Mouse (Mus musculus) ES-E14 (cell line): ENCODE results near the gene Syngr1. TPM values are rescaled to one million over a fixed set of nuclear protein-coding genes. Genes with fewer than 3 reads are reported as not detected.
A peak's percentile ranks its signal among the peaks of the same experiment; 100 is the strongest.

ENCODE experiments used
- DNase-seq: peaks from one replicate; pipeline ENCODE4 v3.0.0-alpha.2; 2013; ENCODE audit warnings: low read depth, low spot score
- H3K27ac ChIP-seq: 2 replicates; pipeline ENCODE4 v1.5.1; 2012; ENCODE audit warnings: low read depth, mild to moderate bottlenecking, low read length, moderate library complexity, mixed read lengths; ENCODE audit not compliant: poor library complexity, insufficient read depth, severe bottlenecking
- H3K36me3 ChIP-seq: 2 replicates; pipeline ENCODE4 v1.6.1; 2012; ENCODE audit warnings: mild to moderate bottlenecking, low read length, moderate library complexity, mixed read lengths; ENCODE audit not compliant: control insufficient read depth, poor library complexity, insufficient read depth, severe bottlenecking
- H3K4me1 ChIP-seq, 2 experiments: fragments of 150-350 bp in 1 of 2; sonication (generic) in 1 of 2; 2 replicates each; pipeline ENCODE4 v1.6.1; 2012; ENCODE audit warnings: low read length in 2 of 2, mild to moderate bottlenecking in 1 of 2, mixed read lengths in 1 of 2; ENCODE audit not compliant: control insufficient read depth in 2 of 2, insufficient read depth in 2 of 2, poor library complexity in 1 of 2
- H3K4me3 ChIP-seq, 2 experiments: fragments of 150-350 bp in 1 of 2; sonication (generic) in 1 of 2; 2 replicates each; pipeline ENCODE4 v1.5.1; 2012; ENCODE audit warnings: low read length in 2 of 2, low read depth in 1 of 2, mild to moderate bottlenecking in 1 of 2, mixed read lengths in 1 of 2; ENCODE audit not compliant: insufficient read depth in 1 of 2, poor library complexity in 1 of 2, severe bottlenecking in 1 of 2
- H3K9ac ChIP-seq: 2 replicates; pipeline ENCODE4 v1.6.1; 2012; ENCODE audit warnings: low read depth, mild to moderate bottlenecking, low read length, mixed read lengths; ENCODE audit not compliant: poor library complexity, insufficient read depth, severe bottlenecking
- H3K9me3 ChIP-seq: fragments of 150-350 bp; sonication (generic); 2 replicates; pipeline ENCODE4 v1.6.1; 2012; ENCODE audit warnings: low read depth, mild to moderate bottlenecking, low read length; ENCODE audit not compliant: control insufficient read depth, insufficient read depth
- CHD2 ChIP-seq: IDR thresholded peaks from 2 replicates; pipeline ENCODE4 v1.6.1; 2014; ENCODE audit warnings: mild to moderate bottlenecking, low read depth, low read length, inconsistent platforms
- HCFC1 ChIP-seq: IDR thresholded peaks from 2 replicates; pipeline ENCODE4 v1.6.1; 2012; ENCODE audit warnings: low read length, inconsistent platforms, borderline replicate concordance; ENCODE audit not compliant: insufficient read depth
- MAFK ChIP-seq: IDR thresholded peaks from 2 replicates; pipeline ENCODE4 v1.6.1; 2014; ENCODE audit warnings: mild to moderate bottlenecking, low read depth, low read length, inconsistent platforms; ENCODE audit not compliant: insufficient read depth
- ZC3H11A ChIP-seq: IDR thresholded peaks from 2 replicates; pipeline ENCODE4 v1.6.1; 2012; ENCODE audit warnings: low read depth, mild to moderate bottlenecking, inconsistent platforms, low read length, borderline replicate concordance
- ZNF384 ChIP-seq: IDR thresholded peaks from 2 replicates; pipeline ENCODE4 v1.6.1; 2012; ENCODE audit warnings: low read depth, low read length, inconsistent platforms
- in situ Hi-C, 2 experiments: fragments of 600-800 bp; cut with MboI; formaldehyde crosslinking; loops; one replicate each; pipeline ENCODE4 v1.15.1; 2025; ENCODE audit warnings: low sequenced_read_pairs in 2 of 2, inconsistent platforms in 1 of 2; ENCODE audit not compliant: unreplicated experiment in 2 of 2
- total RNA-seq: library from RNA; depleted of rRNA; stranded (reverse); fragments of 300-350 nt; gene quantifications from 2 replicates; pipeline ENCODE4 v1.2.3, GENCODE M21; 2012

Syngr1 gene
- total RNA-seq, 1 experiment = 78.8 TPM

GRCm38 (mm10) chr15:80064965-80065364, 26.2 kb upstream of the Syngr1 start:
- DNase-seq = no peak
- in situ Hi-C loops = loop anchor here in 1 of 2 experiments (10.0 to 25.0 kb wide), 2 partner anchors 120 to 303 kb away; no protein-coding TSS in a partner anchor
- H3K9ac ChIP-seq = no peak overlapping the region
- H3K4me3 ChIP-seq = peak overlapping the region in 1 of 2 experiments; percentile 10; a peak in 1 of 4 replicates
- H3K9me3 ChIP-seq = no peaks in the 10 kb centered on the region
- TF ChIP-seq MAFK (no peak), ZNF384 (no peak), HCFC1 (no peak), ZC3H11A (no peak), CHD2 (no peak)
- no peaks in the 10 kb centered on the region for H3K36me3 ChIP-seq
- peaks cover 2 to 16% of the 10 kb centered on the region in 2 experiments; a peak in 2 of 4 replicates for H3K4me1 ChIP-seq
- H3K27ac ChIP-seq = no peak overlapping the region

GRCm38 (mm10) chr15:80065414-80065813, 25.7 kb upstream of the Syngr1 start:
- Histone ChIP-seq H3K27ac (no peak overlapping the region), H3K36me3 (no peaks in the 10 kb centered on the region), H3K4me1 (peaks cover 2 to 18% of the 10 kb centered on the region in 2 experiments; a peak in 2 of 4 replicates), H3K9ac (no peak overlapping the region), H3K4me3 (peak overlapping the region in 1 of 2 experiments; percentile 10; a peak in 1 of 4 replicates), H3K9me3 (no peaks in the 10 kb centered on the region)
- in situ Hi-C loops = loop anchor here in 1 of 2 experiments (10.0 to 25.0 kb wide), 2 partner anchors 121 to 303 kb away; no protein-coding TSS in a partner anchor
- DNase-seq = no peak
- TF ChIP-seq ZNF384 = no peak
- TF ChIP-seq ZC3H11A = peak; percentile 84

GRCm38 (mm10) chr15:80066538-80066937, 24.6 kb upstream of the Syngr1 start:
- TF ChIP-seq ZC3H11A (peak; percentile 35; the same call in 1 of the 2 replicates), MAFK (no peak), HCFC1 (no peak)
- no peak for DNase-seq
- H3K9me3 ChIP-seq = no peaks in the 10 kb centered on the region
- H3K4me3 ChIP-seq = no peak overlapping the region
- H3K36me3 ChIP-seq = no peaks in the 10 kb centered on the region
- in situ Hi-C loops = loop anchor here in 1 of 2 experiments (10.0 to 25.0 kb wide), 2 partner anchors 122 to 304 kb away; no protein-coding TSS in a partner anchor
- no peak overlapping the region for H3K27ac ChIP-seq
- no peak overlapping the region for H3K9ac ChIP-seq
- peaks cover 2 to 17% of the 10 kb centered on the region in 2 experiments; a peak in 2 of 4 replicates for H3K4me1 ChIP-seq

- in situ Hi-C loops = loop anchor here in 1 of 2 experiments (10.0 to 25.0 kb wide), 2 partner anchors 124 to 307 kb away; no protein-coding TSS in a partner anchor
- Histone ChIP-seq H3K9ac (no peak overlapping the region), H3K36me3 (no peaks in the 10 kb centered on the region), H3K27ac (no peak overlapping the region), H3K4me3 (no peak overlapping the region), H3K4me1 (peaks cover 2 to 8% of the 10 kb centered on the region in 2 experiments; a peak in 1 of 4 replicates), H3K9me3 (no peaks in the 10 kb centered on the region)
- TF ChIP-seq MAFK (no peak), CHD2 (no peak), HCFC1 (no peak), ZC3H11A (no peak), ZNF384 (no peak)
- DNase-seq = no peak
Observed at GRCm38 (mm10) chr15:80069171-80069570, 22.0 kb upstream of the Syngr1 start.
